Mouse (Mus musculus): ENCODE measurements around the gene Fh1. TPM values are rescaled to one million over a fixed set of nuclear protein-coding genes. Genes with fewer than 3 reads are reported as not detected.

Fh1 gene
- total and polyA plus RNA-seq, 3 experiments: 100 to 122 (median 113) TPM

DNA sequence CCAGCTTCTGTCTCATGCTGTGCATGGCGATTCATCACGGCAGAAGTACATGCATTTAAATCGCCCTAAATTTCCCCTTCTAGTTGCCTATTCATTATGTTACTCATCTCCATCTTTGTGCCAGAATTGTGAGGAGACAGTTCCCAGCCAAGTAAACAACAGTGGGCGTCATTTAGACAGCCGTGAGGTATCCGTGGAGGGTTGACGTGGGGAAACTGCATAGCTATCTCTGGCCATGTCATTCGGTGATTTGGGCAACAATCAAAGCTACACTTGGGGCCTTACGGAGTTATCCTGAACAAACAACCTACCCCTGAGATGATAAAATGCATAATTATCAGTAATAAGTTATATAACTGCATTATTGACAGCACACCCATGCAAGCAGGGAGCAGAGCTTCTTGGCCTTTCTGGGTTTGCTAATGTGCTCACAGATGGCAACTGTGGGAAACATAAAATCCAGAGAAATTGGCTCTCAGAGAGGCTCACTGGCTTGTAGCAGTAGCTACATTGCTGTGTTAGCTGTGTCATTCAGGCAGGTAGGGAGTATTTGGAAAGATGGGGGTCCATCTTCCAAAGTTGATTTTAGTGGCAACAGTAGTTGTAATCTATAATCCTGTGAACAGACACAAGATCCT is 45.7 kb downstream of the Fh1 start:
- Histone ChIP-seq H3K79me2 (replicated peaks; ENCODE audit: control insufficient read depth, extremely low read depth, insufficient read depth, poor library complexity, severe bottlenecking) (no peaks in the 10 kb centered on the region), H3K27ac (ENCODE audit: insufficient read depth, low read depth) (no peak overlapping the region), H3K36me3 (replicated peaks in 1 of 2; ENCODE audit: control insufficient read depth in 1 of 2, insufficient read depth in 1 of 2, low read length in 1 of 2) (no peaks in the 10 kb centered on the region), H3K9ac (ENCODE audit: insufficient read depth, low read depth) (no peak overlapping the region), H3K4me3 (replicated peaks in 1 of 3; ENCODE audit: low read depth in 2 of 3, low read length in 2 of 3, poor library complexity in 1 of 3) (no peak overlapping the region), H3K9me3 (replicated peaks; ENCODE audit: low read length) (no peaks in the 10 kb centered on the region), H3K27me3 (replicated peaks) (no peaks in the 10 kb centered on the region), H3K4me2 (ENCODE audit: insufficient read depth, low read depth, poor library complexity, severe bottlenecking) (no peak overlapping the region), H3K4me1 (ENCODE audit: control insufficient read depth in 1 of 2, insufficient read depth in 2 of 2) (no peaks in the 10 kb centered on the region)
- in situ Hi-C loops (cut with MboI; ENCODE audit: low pct_ligation_motif_present, low pct_unique_long_range_greater_than_20kb, low sequenced_read_pairs) (no loop called here), dilution Hi-C loops (cut with MboI; ENCODE audit: extremely low pct_ligation_motif_present, extremely low pct_unique_long_range_greater_than_20kb, low sequenced_read_pairs) (no loop called here)
- TF ChIP-seq HCFC1 (IDR thresholded peaks at IDR 0.05; ENCODE audit: low read depth, low read length) (no peak), TCF12 (IDR thresholded peaks at IDR 0.05; ENCODE audit: low read depth, low read length) (no peak), IRF4 (IDR thresholded peaks at IDR 0.05; ENCODE audit: low read depth, low read length) (no peak), USF2 (conservative IDR thresholded peaks at IDR 0.05; ENCODE audit: low read depth, low read length) (no peak), ZKSCAN1 (IDR thresholded peaks at IDR 0.05; ENCODE audit: borderline replicate concordance, low read depth, low read length) (no peak), SIN3A (IDR thresholded peaks at IDR 0.05; ENCODE audit: low read length) (no peak), ZNF384 (IDR thresholded peaks at IDR 0.05; ENCODE audit: low read depth, low read length) (no peak)
- no peak for DNase-seq (ENCODE audit: extremely low read depth)

DNA sequence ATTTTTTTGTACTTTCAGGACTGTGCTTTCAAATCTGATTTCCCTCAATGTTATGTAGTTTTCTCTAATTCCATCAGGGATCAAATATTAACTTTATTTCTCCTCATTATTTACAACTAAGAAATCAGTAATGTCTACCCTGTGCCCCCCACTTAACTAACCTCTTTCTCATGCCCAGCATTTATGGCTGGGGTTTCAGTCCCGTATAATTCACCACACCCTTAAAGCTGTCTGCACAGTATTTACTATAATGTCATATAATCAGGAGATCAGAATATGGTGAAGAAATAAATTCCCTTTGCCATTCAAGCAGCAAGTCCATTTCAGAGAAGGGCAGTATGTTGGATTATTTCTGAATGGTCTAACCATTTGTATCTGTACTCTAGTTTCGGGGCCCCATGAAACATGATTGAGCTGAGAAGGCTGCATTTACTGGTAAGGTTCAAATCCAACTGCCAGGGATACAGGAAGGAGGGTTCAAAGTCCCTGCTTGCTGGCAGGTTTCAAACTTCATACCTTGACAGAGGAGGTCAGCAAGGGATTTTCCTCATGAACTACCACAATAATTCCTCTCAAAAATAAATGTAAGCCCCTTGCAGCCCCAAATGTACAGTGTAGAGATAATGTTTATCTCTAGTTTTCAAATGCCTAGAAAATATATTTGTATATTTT is 46.9 kb downstream of the Fh1 start:
- no peak overlapping the region for H3K4me2 ChIP-seq (ENCODE audit: insufficient read depth, low read depth, poor library complexity, severe bottlenecking)
- DNase-seq (ENCODE audit: extremely low read depth): no peak
- no peaks in the 10 kb centered on the region for H3K27me3 ChIP-seq (replicated peaks)
- in situ Hi-C loops (cut with MboI; ENCODE audit: low pct_ligation_motif_present, low pct_unique_long_range_greater_than_20kb, low sequenced_read_pairs): no loop called here
- H3K27ac ChIP-seq (ENCODE audit: insufficient read depth, low read depth): no peak overlapping the region
- dilution Hi-C loops (cut with MboI; ENCODE audit: extremely low pct_ligation_motif_present, extremely low pct_unique_long_range_greater_than_20kb, low sequenced_read_pairs): no loop called here
- no peaks in the 10 kb centered on the region for H3K4me1 ChIP-seq (ENCODE audit: control insufficient read depth in 1 of 2, insufficient read depth in 2 of 2)
- no peak overlapping the region for H3K9ac ChIP-seq (ENCODE audit: insufficient read depth, low read depth)
- H3K36me3 ChIP-seq (replicated peaks in 1 of 2; ENCODE audit: control insufficient read depth in 1 of 2, insufficient read depth in 1 of 2, low read length in 1 of 2): no peaks in the 10 kb centered on the region
- H3K9me3 ChIP-seq (replicated peaks; ENCODE audit: low read length): no peaks in the 10 kb centered on the region
- H3K79me2 ChIP-seq (replicated peaks; ENCODE audit: control insufficient read depth, extremely low read depth, insufficient read depth, poor library complexity, severe bottlenecking): no peaks in the 10 kb centered on the region
- H3K4me3 ChIP-seq (replicated peaks in 1 of 3; ENCODE audit: low read depth in 2 of 3, low read length in 2 of 3, poor library complexity in 1 of 3): no peak overlapping the region
- TF ChIP-seq ZC3H11A (IDR thresholded peaks at IDR 0.05; ENCODE audit: low read depth, low read length) (no peak), USF2 (conservative IDR thresholded peaks at IDR 0.05; ENCODE audit: low read depth, low read length) (no peak), EP300 (IDR thresholded peaks at IDR 0.05; ENCODE audit: low read length) (no peak), JUND (conservative IDR thresholded peaks at IDR 0.05; ENCODE audit: low read depth, low read length) (no peak), NELFE (IDR thresholded peaks at IDR 0.05; ENCODE audit: low read depth, low read length) (no peak)

DNA sequence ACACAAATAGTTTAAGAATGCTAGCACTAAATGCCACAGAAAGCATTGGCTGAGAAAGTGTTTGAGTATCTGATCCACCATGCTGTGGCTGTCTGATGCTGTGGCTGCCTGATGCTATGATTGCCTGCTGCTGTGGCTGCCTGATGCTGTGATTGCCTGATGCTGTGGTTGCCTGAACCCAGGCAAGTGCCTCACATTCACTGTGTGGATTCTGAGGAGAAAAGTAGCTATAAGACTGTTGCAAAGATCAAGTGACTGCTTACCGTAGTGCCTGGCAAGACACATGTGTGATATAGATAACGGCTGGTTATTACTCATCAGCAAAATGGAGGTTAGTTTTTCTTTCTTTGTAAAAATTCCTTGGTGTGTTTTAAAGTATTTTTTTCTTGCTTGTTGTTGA is 51.3 kb downstream of the Fh1 start:
- dilution Hi-C loops (cut with MboI; ENCODE audit: extremely low pct_ligation_motif_present, extremely low pct_unique_long_range_greater_than_20kb, low sequenced_read_pairs) (no loop called here), in situ Hi-C loops (cut with MboI; ENCODE audit: low pct_ligation_motif_present, low pct_unique_long_range_greater_than_20kb, low sequenced_read_pairs) (no loop called here)
- no peak overlapping the region for H3K4me3 ChIP-seq (replicated peaks in 1 of 3; ENCODE audit: low read depth in 2 of 3, low read length in 2 of 3, poor library complexity in 1 of 3)
- no peak overlapping the region for H3K4me2 ChIP-seq (ENCODE audit: insufficient read depth, low read depth, poor library complexity, severe bottlenecking)
- H3K9ac ChIP-seq (ENCODE audit: insufficient read depth, low read depth): no peak overlapping the region
- no peaks in the 10 kb centered on the region for H3K27me3 ChIP-seq (replicated peaks)
- no peaks in the 10 kb centered on the region for H3K79me2 ChIP-seq (replicated peaks; ENCODE audit: control insufficient read depth, extremely low read depth, insufficient read depth, poor library complexity, severe bottlenecking)
- H3K4me1 ChIP-seq (ENCODE audit: control insufficient read depth in 1 of 2, insufficient read depth in 2 of 2): no peaks in the 10 kb centered on the region
- H3K27ac ChIP-seq (ENCODE audit: insufficient read depth, low read depth): no peak overlapping the region
- no peaks in the 10 kb centered on the region for H3K9me3 ChIP-seq (replicated peaks; ENCODE audit: low read length)
- no peak for TF ChIP-seq PAX5 (IDR thresholded peaks at IDR 0.05; ENCODE audit: low read length)
- no peak for TF ChIP-seq POLR2A (IDR thresholded peaks at IDR 0.05; ENCODE audit: low read depth, low read length)
- TF ChIP-seq BHLHE40 (IDR thresholded peaks at IDR 0.05; ENCODE audit: low read depth, low read length): no peak
- TF ChIP-seq EP300 (IDR thresholded peaks at IDR 0.05; ENCODE audit: low read length): no peak
- no peak for TF ChIP-seq ETS1 (conservative IDR thresholded peaks at IDR 0.05; ENCODE audit: low read depth, low read length)
- TF ChIP-seq GABPA (IDR thresholded peaks at IDR 0.05; ENCODE audit: insufficient replicate concordance, low read depth, low read length): no peak
- TF ChIP-seq MYC (IDR thresholded peaks at IDR 0.05; ENCODE audit: low read depth, low read length): no peak
- TF ChIP-seq RAD21 (IDR thresholded peaks at IDR 0.05; ENCODE audit: low read depth, low read length): no peak
- no peak for TF ChIP-seq SMC3 (IDR thresholded peaks at IDR 0.05; ENCODE audit: low read depth, low read length)
- TF ChIP-seq CHD1 (IDR thresholded peaks at IDR 0.05; ENCODE audit: low read depth, low read length): no peak
- no peak for TF ChIP-seq NRF1 (IDR thresholded peaks at IDR 0.05; ENCODE audit: low read depth, low read length)
- TF ChIP-seq UBTF (IDR thresholded peaks at IDR 0.05; ENCODE audit: low read depth, low read length): no peak
- TF ChIP-seq MAX (IDR thresholded peaks at IDR 0.05; ENCODE audit: low read length): no peak
- no peak for TF ChIP-seq MEF2A (IDR thresholded peaks at IDR 0.05; ENCODE audit: borderline replicate concordance, low read depth, low read length)
- DNase-seq (ENCODE audit: extremely low read depth): no peak
- no peaks in the 10 kb centered on the region for H3K36me3 ChIP-seq (replicated peaks in 1 of 2; ENCODE audit: control insufficient read depth in 1 of 2, insufficient read depth in 1 of 2, low read length in 1 of 2)

All from CH12.LX (cell line).